Mouse (Mus musculus) retina, postnatal 1 day (tissue): ENCODE measurements around the gene Pdyn.

Experiments
- DNase-seq: peaks from one replicate; pipeline ENCODE4 v3.0.0-alpha.2; 2012

The Pdyn gene

DNA sequence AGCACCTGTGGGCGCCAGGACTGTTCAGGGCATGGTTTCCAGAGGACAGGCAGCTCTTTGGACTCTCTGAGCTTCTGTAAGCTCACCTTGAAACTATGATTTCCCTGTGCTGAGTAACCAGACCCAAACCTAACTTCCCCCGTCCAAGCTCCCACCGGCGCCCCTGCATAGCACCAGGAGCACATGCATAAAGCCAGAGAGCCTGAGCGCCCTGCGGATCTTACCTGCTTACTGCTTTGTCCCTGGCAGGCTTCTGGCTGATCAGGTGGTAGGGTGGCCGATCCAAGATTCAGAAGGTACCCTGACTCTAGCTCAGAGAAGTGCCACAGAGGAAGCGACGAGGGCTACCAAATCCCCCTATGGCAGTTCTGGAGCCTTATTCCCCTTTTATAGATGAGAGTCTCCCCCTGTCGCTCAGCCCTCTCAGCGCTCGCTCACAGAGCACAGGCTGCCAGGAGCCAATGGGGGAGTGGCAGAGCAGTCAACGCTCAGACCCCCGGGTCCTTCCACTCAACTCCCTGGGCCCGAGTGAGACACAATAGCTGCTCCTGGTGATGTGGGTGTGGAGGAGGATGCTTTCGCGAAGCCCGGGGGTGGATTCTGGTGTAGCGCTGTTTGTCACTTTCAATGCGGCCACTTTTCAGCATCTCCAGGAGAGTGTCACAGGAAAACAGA is at the start of gene Pdyn:
Gene Pdyn (minus strand): TSS at position 361 of the 675 bp plus-strand sequence.
- peak; percentile 66 for DNase-seq

GRCm38 (mm10) chr2:129742016-129742415 is 42.4 kb upstream of the Pdyn start:
- DNase-seq, result no peak

- DNase-seq, result no peak
Measured at GRCm38 (mm10) chr2:129740515-129740914, 40.9 kb upstream of the Pdyn start.

DNA sequence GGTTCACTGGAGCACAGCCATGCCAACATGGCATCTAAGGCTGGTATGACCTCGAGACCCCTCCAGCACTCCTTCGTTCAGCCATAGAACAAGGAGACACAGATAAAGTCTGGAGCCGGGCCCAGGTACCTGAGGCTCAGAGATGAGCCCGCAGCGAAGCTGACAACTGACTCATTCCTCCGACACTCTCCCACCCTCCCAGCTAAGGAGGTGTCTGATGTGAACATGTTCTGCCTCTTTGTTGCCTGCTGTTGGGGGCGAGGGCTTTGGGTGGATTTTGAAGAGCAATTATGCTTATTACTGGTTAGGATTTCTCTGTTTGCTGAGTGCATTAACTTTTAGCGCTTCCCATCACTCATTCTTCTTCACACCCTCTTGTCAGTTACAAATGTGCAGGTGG is 34.4 kb upstream of the Pdyn start:
- DNase-seq, result no peak

GRCm38 (mm10) chr2:129729681-129730080 is 30.0 kb upstream of the Pdyn start:
- DNase-seq, result no peak

GRCm38 (mm10) chr2:129715671-129716070 is 16.0 kb upstream of the Pdyn start:
- DNase-seq, result peak; percentile 67

- no peak for DNase-seq
Measured at GRCm38 (mm10) chr2:129713026-129713544, 13.4 kb upstream of the Pdyn start.

DNA sequence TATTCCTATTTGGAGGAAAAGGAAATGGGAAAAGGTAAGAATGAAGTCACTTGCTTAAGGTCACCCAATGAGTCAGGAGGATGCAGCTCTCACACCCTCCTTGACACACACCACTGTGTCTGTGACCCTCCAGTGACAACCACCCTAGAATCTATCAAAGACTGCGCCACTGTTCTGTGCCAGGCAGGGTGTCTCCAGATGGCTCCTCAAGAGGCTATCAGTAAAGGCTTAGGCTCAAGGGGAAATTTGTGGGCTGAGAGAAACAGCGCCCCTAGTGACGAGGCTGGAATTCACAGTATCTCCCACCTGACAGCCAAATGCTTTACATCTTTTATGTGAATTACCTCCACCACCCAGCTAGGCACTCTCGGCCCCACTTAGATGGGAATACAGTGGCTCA is 3.6 kb downstream of the Pdyn start:
- DNase-seq, result peak; percentile 74

- no peak for DNase-seq
Measured at GRCm38 (mm10) chr2:129694303-129694702, 5.3 kb downstream of the Pdyn start.

DNA sequence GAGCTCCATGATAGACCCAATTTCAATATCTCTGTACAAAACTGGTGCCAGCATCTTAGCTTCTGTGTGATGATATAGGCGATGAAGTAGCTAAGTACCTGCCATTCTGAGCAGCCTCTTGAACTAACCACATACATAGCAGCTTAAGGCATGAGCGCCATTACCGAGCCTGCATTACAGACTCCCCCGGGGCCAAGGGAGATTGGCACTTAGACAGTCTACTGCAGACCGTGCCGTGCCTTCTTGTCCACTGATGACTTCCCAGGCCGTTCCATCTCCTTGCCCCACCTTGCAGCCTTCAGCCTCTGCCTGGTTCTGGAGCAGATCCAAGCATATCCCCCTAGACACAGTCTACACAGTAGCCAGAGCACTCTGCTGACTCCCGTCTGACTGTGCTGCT is 7.0 kb downstream of the Pdyn start:
- no peak for DNase-seq

DNA sequence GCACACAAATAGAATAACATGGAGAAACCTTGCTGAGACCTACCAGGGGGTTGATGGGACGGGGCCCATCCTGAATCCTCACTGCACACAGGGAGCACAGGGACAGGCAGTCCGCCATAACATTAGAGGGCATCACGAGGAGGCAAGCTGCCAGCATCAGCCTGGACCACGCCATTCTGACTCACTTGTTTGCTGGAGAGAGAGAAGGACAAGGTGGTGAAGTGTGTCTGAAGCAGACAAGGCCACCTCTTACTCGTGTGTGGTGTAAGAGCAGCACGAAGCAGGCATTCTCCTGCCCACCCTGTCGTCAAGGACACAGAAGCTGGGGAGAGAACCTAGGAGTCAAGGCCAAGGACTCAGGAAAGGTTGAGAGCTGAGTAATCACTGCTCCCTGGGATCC is 9.9 kb downstream of the Pdyn start:
- no peak for DNase-seq

DNA sequence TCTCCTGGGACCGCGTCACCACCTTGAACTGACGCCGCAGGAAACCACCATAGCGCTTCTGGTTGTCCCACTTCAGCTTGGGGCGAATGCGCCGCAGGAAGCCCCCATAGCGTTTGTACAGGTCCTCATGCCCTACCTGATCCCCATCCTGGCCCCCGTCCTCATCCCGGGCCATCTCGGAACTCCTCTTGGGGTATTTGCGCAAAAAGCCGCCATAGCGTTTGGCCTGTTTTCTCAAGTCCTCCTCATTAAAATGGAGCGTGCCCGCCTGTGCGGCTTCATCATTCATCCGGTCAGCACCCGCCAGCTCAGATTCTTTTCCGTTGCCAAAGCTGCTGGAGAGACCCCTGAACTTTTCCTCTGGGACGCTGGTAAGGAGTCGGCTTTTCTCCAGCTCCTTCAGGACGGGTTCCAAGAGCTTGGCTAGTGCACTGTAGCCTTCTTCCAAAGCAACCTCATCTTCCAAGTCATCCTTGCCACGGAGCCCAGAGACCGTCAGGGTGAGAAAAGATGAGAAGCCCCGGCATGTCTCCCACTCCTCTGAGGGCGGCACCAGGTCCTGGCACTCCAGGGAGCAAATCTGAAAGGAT is 11.5 kb downstream of the Pdyn start:
- no peak for DNase-seq

- no peak for DNase-seq
Measured at GRCm38 (mm10) chr2:129686908-129687307, 12.7 kb downstream of the Pdyn start.

- no peak for DNase-seq
Measured at GRCm38 (mm10) chr2:129684014-129684413, 15.6 kb downstream of the Pdyn start.

DNA sequence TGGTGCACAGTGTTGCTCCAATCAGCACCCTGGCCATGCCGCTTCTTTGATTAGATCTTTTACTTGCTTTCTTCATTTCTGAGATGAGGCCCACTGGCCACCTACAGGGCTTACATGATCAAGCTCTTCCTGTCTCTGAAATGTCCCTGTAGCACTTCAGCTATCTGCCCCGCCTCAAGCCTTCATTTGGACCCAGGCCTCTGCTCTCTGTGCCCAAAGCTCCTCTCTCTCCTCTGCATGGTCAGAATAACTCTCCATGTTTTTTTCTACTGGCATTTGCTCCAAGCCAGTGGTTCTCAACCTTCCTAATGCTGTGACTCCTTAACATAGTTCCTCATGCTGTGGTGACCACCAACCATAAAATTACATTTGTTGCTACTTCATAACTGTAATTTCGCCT is 19.4 kb downstream of the Pdyn start:
- no peak for DNase-seq

DNA sequence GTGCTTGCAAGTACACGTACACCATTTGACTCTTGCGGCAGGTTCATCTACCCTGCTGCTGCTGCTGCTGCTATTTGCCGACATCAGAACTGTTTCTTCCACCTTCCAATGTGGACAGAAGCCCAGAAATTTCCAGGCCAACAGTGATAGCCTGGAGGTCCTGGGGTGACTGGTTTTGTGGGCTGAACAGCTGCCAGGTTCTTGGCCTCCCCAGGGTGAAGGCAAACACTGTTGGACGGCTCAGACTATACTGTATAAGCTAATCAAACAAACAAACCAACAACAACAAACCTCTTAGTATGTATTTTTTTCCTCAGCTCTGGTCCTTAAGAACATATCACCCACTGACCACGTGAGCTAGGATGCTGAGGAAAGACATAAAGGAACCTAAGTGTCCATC is 20.6 kb downstream of the Pdyn start:
- DNase-seq, result no peak

- peak; percentile 25 for DNase-seq
Measured at GRCm38 (mm10) chr2:129677664-129678063, 22.0 kb downstream of the Pdyn start.

DNA sequence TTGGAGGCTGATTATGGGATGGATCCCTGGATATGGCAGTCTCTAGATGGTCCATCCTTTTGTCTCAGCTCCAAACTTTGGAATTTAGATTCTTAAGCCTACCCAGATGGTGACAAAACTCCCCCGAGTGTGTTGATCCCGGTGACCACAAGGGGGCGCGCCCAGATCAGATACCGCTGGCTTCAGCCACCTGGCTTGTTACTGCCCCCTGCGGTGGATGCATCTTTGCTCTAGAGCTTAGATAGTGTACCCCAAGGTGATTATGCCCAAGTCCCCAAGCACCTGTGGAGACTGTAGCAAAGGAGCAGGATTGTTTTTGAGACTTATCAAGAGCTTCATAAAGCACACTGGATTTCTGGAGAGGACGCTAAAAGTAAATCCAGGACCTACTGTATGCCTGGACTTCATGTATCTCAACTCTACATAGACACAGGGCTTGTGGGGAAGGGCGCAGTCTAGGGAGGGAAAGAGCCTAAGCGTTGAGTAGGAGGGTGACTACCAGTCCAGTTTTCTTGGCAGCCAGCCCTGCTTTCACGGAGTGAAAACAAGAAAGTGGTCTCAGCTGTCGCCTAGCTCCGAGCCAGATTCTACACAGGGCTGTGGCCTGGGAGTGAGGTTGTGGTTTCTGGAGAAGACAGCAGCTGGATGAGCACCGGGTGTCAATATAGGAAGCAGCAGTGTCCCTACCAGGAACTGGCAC is 24.6 kb downstream of the Pdyn start:
- peak; percentile 82 for DNase-seq

- DNase-seq, result no peak
Measured at GRCm38 (mm10) chr2:129671911-129672310, 27.7 kb downstream of the Pdyn start.

GRCm38 (mm10) chr2:129662484-129662883 is 37.2 kb downstream of the Pdyn start:
- no peak for DNase-seq

GRCm38 (mm10) chr2:129660020-129660419 is 39.6 kb downstream of the Pdyn start:
- peak; percentile 26 for DNase-seq

DNA sequence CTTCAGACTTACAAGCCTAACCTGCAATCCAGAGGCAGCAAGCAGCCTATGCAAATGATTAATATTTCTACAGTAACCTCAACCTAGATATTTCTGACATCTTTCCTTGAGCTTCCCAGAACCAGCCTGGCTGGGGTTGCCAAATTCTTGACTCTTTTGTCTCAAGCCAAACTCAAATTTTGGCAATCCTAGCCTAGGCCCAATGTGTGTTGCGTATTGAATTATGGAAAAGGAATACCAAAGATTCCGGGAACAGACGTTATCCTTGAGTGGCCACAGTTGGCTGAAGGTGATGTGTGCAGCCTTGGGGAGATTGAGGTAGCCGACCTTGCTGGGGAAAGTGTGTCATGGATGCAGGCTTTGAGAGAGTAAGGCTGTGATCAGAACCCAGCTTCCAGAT is 40.8 kb downstream of the Pdyn start:
- DNase-seq, result no peak

DNA sequence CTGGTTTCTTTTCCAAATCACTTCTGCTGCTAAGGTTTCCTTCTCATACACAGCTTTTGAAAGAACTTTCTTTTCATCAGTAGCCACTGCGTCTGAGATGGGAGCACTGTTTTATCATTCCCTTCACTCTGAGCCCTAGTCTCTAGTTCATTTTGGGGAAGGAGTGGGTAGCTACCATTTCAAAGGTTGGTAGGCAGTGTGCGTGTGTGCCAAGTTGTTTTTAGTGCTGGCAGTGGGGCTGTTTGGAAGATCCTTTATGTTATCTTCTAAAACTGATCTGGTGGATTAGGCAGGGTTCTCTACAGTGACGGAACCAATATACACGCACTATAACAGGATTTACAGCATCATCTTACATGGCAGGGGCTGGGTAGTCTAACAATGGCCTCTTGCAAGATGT is 44.6 kb downstream of the Pdyn start:
- no peak for DNase-seq
